ENCODE assay signal across 1 mouse cellular context in the genomic region with DNA sequence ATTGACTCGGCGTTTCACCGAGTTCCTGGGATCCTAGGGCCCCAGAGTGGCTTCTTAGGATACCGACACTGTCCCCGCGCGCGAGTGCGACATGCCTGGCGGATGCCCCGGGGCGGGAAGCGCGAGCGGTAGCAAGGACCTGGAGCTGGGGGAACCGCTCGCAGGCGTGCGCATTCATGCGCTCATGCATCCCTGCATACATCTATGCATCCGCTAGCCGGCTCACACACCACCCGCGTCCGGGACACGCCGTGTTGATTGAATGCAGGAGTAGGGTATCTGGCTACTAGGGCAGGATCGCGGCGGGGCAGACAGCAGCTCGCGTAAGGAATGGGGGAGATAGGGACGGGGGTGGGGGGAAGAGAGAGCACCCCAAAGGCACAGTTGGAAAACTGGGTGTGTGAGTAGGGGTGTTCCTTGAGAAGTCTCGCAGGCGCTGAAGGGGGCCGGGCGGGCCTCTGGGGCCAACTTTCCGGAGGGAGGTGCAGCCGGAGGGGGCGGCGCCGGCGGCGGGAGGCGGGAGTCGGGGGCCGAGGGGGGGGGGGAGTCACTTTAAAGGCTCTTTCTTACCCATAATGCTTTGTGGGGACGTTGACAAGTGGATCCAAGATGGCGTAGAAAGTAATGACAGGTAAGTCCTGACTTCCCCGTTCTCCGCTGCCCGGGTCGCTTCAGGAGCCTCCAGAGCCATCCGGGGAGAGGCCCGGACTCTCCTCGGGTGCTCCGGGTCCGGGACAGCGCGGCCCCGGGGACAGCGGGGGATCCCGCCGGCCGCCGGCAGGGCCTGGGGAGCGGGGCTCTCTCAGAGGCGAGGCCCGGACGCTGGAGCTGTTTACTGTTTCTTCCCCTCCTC.
TF ChIP-seq lines count a peak whose summit lies in the region.

A gene (plus strand): TSS at position 580 of the 853 bp plus-strand sequence.

TF ChIP-seq in MEL, 35 proteins besides CTCF, POLR2A, EP300 and RAD21 (continued from another document):
- TF ChIP-seq MEF2A (IDR thresholded peaks at IDR 0.05; ENCODE audit: extremely low read depth, insufficient replicate concordance, low read depth, low read length, poor library complexity, severe bottlenecking) (no peak), GABPA (IDR thresholded peaks at IDR 0.05; ENCODE audit: low read depth, low read length) (no peak), ZKSCAN1 (IDR thresholded peaks at IDR 0.05; ENCODE audit: low read depth, low read length) (no peak), MAX (IDR thresholded peaks at IDR 0.05; ENCODE audit: low read length) (no peak; the same call in 1 of the 2 replicates), NELFE (IDR thresholded peaks at IDR 0.05; ENCODE audit: low read depth, low read length) (peak; percentile 82), SIN3A (IDR thresholded peaks at IDR 0.05; ENCODE audit: low read length) (peak; percentile 65), CHD2 (IDR thresholded peaks at IDR 0.05; ENCODE audit: low read length) (no peak), SMC3 (IDR thresholded peaks at IDR 0.05; ENCODE audit: low read depth, low read length) (no peak), MXI1 (IDR thresholded peaks at IDR 0.05; ENCODE audit: low read depth, low read length) (peak; percentile 54), TCF12 (IDR thresholded peaks at IDR 0.05; ENCODE audit: low read depth, low read length) (peak; percentile 60), GATA1 (IDR thresholded peaks at IDR 0.05; ENCODE audit: low read depth, low read length) (no peak), BHLHE40 (IDR thresholded peaks at IDR 0.05; ENCODE audit: borderline replicate concordance, low read depth, low read length) (no peak)
